Mouse (Mus musculus) embryonic facial prominence, embryonic 14.5 days (tissue): ENCODE data around the gene Gm44596. TPM values are rescaled to one million over a fixed set of nuclear protein-coding genes. Genes with fewer than 3 reads are reported as not detected.
A peak's percentile ranks its signal among the peaks of the same experiment; 100 is the strongest.

Source experiments
- ATAC-seq: fragments of 200-750 bp; cut with Nextera tagmentation; 2 replicates; pipeline ENCODE4 v1.8.0; 2017; ENCODE audit warnings: low read depth, moderate number of reproducible peaks, moderate TSS enrichment
- DNase-seq: peaks from one replicate; pipeline ENCODE4 v3.0.0-alpha.2; 2015; ENCODE audit warnings: low spot score
- H3K27ac ChIP-seq: fragments of 300-500 bp; sonication (generic); replicated peaks from 2 replicates; pipeline ENCODE4 v1.5.1; 2014; ENCODE audit warnings: low read depth, mild to moderate bottlenecking, low read length, moderate library complexity
- H3K27me3 ChIP-seq: fragments of 300-500 bp; sonication (generic); replicated peaks from 2 replicates; pipeline ENCODE4 v1.6.1; 2014; ENCODE audit warnings: low read length; ENCODE audit not compliant: control insufficient read depth, insufficient read depth
- H3K36me3 ChIP-seq: fragments of 300-500 bp; sonication (generic); 2 replicates; pipeline ENCODE4 v1.6.1; 2014; ENCODE audit warnings: low read length, mixed read lengths; ENCODE audit not compliant: control insufficient read depth, insufficient read depth
- H3K4me1 ChIP-seq: fragments of 300-500 bp; sonication (generic); 2 replicates; pipeline ENCODE4 v1.6.1; 2014; ENCODE audit warnings: antibody characterized with exemption, low read length; ENCODE audit not compliant: control insufficient read depth, insufficient read depth
- H3K4me2 ChIP-seq: fragments of 300-500 bp; sonication (generic); 2 replicates; pipeline ENCODE4 v1.6.1; 2014; ENCODE audit warnings: low read depth, mild to moderate bottlenecking, low read length, moderate library complexity, mixed read lengths
- H3K4me3 ChIP-seq: fragments of 300-500 bp; sonication (generic); 2 replicates; pipeline ENCODE4 v1.5.1; 2014; ENCODE audit warnings: low read depth, mild to moderate bottlenecking, low read length
- H3K9ac ChIP-seq: fragments of 300-500 bp; sonication (generic); 2 replicates; pipeline ENCODE4 v1.6.1; 2014; ENCODE audit warnings: low read depth, mild to moderate bottlenecking, low read length, moderate library complexity, mixed read lengths
- H3K9me3 ChIP-seq: fragments of 300-500 bp; sonication (generic); 2 replicates; pipeline ENCODE4 v1.6.1; 2016; ENCODE audit warnings: low read length; ENCODE audit not compliant: control insufficient read depth
- WGBS: fragments of 180-500 bp; shearing (Covaris S2); extraction: QIAGEN DNeasy Blood & Tissue Kit; methylation state at CpG from one replicate; pipeline ENCODE4 v1.1.7; 2014; 5-methylcytosine and 5-hydroxymethylcytosine counted together
- polyA plus RNA-seq: library from polyadenylated mRNA; unstranded; fragments of >200 nt; fragmentation: Nextera tagmentation; extraction: Ambion mirVana; gene quantifications from 2 replicates; pipeline ENCODE4 v1.2.1, GENCODE M21; 2014

Gm44596 gene
- not detected in 2 replicates for polyA plus RNA-seq

- H3K27me3 ChIP-seq = no peaks in the 10 kb centered on the region
- ATAC-seq (peak; percentile 91), DNase-seq (peak; percentile 85)
- H3K9ac ChIP-seq = no peak within 1 kb of the TSS
- H3K4me2 ChIP-seq = no peak within 1 kb of the TSS
- no peak within 1 kb of the TSS for H3K4me3 ChIP-seq
- peak within 1 kb of the TSS; percentile 28 for H3K27ac ChIP-seq
- H3K4me1 ChIP-seq = peaks cover 7% of the 10 kb centered on the region
- H3K36me3 ChIP-seq = peaks cover 48% of the 10 kb centered on the region
- no peaks in the 10 kb centered on the region for H3K9me3 ChIP-seq
- 38% methylated on average over 6 of the region's 6 CpGs for WGBS
These were observed at the start of gene Gm44596, which contains the start of gene Tex52 for GRCm38 (mm10) chr6:128375192-128375591. Gm44596 (plus strand) TSS chr6:128375503. Tex52 (plus strand) TSS chr6:128375456.

- ATAC-seq = peak; percentile 47
- peaks cover 59% of the 10 kb centered on the region for H3K36me3 ChIP-seq
- no peak overlapping the region for H3K4me3 ChIP-seq
- H3K4me2 ChIP-seq = no peak overlapping the region
- peak; percentile 87 for DNase-seq
- no peaks in the 10 kb centered on the region for H3K27me3 ChIP-seq
- H3K27ac ChIP-seq = no peak overlapping the region
- H3K9ac ChIP-seq = no peak overlapping the region
- H3K4me1 ChIP-seq = 0 out of 2 replicates have a peak, but pooled peaks cover 9% of the 10 kb centered on the region
- WGBS = 17% methylated on average over 12 of the region's 12 CpGs
- peaks cover 16% of the 10 kb centered on the region for H3K9me3 ChIP-seq
These were observed 40.7 kb upstream of the Gm44596 start for GRCm38 (mm10) chr6:128334397-128335124.

DNA sequence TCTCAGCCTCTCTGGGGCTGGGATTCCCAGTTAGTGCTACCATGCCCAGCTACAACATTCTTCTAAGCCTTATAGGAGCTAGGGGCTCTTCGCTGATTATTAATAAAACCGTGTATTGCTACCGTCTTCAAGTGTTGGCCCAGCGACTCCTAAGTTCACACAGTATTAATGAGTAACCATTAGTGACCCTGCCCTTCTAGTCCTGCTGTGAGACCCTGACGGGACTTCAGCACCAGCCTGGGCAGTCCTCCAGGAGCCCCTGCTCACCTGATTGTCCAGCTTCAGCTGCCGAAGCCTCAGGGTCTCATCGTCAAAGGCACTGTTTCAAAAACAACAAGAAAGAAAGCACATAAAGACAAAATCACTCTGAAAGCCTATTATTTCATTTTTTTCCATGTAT lies 37.8 kb upstream of the Gm44596 start:
- Histone ChIP-seq H3K4me1 (0 out of 2 replicates have a peak, but pooled peaks cover 9% of the 10 kb centered on the region), H3K4me3 (no peak overlapping the region), H3K9ac (no peak overlapping the region), H3K4me2 (no peak overlapping the region), H3K36me3 (peaks cover 42% of the 10 kb centered on the region), H3K27me3 (no peaks in the 10 kb centered on the region), H3K9me3 (no peaks in the 10 kb centered on the region), H3K27ac (no peak overlapping the region)
- no peak for ATAC-seq
- no peak for DNase-seq
- WGBS = 85% methylated on average over 7 of the region's 7 CpGs

DNA sequence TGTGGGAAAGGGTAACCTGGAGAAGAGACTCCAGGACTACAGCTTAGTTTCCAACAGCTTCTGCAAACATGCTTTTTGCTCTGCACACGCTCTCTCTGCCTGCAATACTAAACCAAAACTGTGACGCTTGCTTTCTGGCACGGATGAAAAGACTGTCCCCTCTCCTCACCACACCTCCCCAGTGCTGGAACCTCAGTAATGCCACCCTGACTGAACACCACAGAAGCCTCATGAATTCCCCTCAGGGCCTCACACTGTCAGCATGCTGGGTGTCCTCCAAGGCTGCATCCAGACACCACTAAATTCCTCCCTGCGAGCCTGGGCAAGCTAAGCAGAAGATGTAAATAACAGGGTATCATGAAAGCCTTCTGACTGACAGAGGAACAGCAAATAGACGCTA lies 36.4 kb upstream of the Gm44596 start:
- H3K4me2 ChIP-seq = no peak overlapping the region
- peaks cover 37% of the 10 kb centered on the region for H3K36me3 ChIP-seq
- H3K4me3 ChIP-seq = no peak overlapping the region
- H3K27me3 ChIP-seq = no peaks in the 10 kb centered on the region
- H3K4me1 ChIP-seq = 0 out of 2 replicates have a peak, but pooled peaks cover 9% of the 10 kb centered on the region
- WGBS = 30% methylated on average over 5 of the region's 5 CpGs
- ATAC-seq (peak; percentile 86), DNase-seq (peak; percentile 90)
- no peaks in the 10 kb centered on the region for H3K9me3 ChIP-seq
- peak overlapping the region; percentile 35 for H3K27ac ChIP-seq
- H3K9ac ChIP-seq = no peak overlapping the region

DNA sequence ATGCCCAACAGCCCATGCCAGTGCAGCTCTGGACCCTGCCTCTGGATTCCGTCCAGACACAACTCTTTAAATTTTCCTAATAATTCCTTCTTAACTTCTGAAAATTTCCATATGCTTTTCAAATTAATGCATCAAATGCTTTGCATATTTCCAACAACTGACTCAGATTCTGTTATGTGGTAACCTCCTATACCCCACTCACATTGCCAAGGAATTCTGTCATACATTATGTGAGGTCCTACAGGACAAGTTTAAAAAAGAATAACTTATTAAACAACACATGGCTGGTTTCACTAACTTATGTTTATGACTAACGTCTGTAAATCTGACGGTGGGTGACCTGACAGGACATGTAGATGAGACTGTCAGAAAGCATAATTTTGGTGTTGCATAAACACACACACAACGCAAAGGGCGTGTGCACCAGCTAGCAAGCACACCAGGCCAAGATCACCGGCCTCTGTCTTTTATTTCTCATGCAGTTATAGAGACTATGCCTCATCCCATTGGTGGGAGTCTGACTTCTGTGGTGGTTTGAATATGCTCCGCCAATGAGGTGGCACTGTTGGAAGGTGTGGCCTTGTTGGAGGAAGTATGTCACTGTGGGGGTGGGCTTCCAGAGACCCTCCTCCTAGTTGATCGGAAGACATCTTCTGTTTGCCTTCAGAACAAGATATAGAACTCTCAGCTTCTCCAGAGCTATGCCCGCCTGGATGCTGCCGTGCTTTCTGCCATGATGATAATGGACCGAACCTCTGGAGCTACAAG lies 33.2 kb upstream of the Gm44596 start:
- peaks cover 12% of the 10 kb centered on the region; the same call in 1 of the 2 replicates for H3K4me1 ChIP-seq
- H3K9ac ChIP-seq = no peak overlapping the region
- H3K27me3 ChIP-seq = no peaks in the 10 kb centered on the region
- H3K36me3 ChIP-seq = peaks cover 21% of the 10 kb centered on the region
- DNase-seq (no peak), ATAC-seq (no peak)
- H3K27ac ChIP-seq = no peak overlapping the region
- 85% methylated on average over 11 of the region's 11 CpGs for WGBS
- no peak overlapping the region for H3K4me2 ChIP-seq
- no peak overlapping the region for H3K4me3 ChIP-seq
- H3K9me3 ChIP-seq = no peaks in the 10 kb centered on the region

GRCm38 (mm10) chr6:128345623-128346022 lies 29.7 kb upstream of the Gm44596 start:
- Histone ChIP-seq H3K9me3 (no peaks in the 10 kb centered on the region), H3K4me1 (peaks cover 11% of the 10 kb centered on the region; the same call in 1 of the 2 replicates), H3K4me2 (no peak overlapping the region), H3K27ac (no peak overlapping the region), H3K27me3 (no peaks in the 10 kb centered on the region), H3K36me3 (peaks cover 19% of the 10 kb centered on the region), H3K4me3 (no peak overlapping the region), H3K9ac (no peak overlapping the region)
- DNase-seq = peak; percentile 39
- ATAC-seq = no peak
- 84% methylated on average over 10 of the region's 10 CpGs for WGBS

DNA sequence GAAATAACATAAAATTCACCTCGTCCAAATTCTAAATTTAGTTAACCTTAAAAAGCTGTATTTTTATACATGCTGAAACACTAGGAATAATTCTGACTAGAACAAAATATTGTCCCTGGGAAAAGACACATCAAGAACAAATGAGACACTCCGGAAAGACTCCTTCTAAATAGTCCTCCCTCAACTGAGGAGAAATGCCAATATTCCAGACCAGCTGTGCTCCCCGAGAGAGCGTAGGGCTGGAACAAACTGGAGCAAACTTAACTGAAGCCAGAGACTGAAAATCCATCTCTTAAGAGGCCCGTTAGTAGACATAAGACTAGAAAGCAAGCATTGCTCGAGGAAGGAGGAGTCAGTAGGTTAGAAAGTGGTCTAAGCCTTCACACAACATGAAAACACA lies 28.5 kb upstream of the Gm44596 start:
- Histone ChIP-seq H3K4me2 (no peak overlapping the region), H3K27me3 (no peaks in the 10 kb centered on the region), H3K9ac (no peak overlapping the region), H3K9me3 (no peaks in the 10 kb centered on the region), H3K4me3 (no peak overlapping the region), H3K36me3 (peaks cover 22% of the 10 kb centered on the region), H3K27ac (peak overlapping the region; percentile 25), H3K4me1 (peaks cover 11% of the 10 kb centered on the region; the same call in 1 of the 2 replicates)
- WGBS = 75% methylated on average over 6 of the region's 6 CpGs
- ATAC-seq (no peak), DNase-seq (no peak)

- Histone ChIP-seq H3K27me3 (no peaks in the 10 kb centered on the region), H3K4me3 (no peak overlapping the region), H3K4me1 (peaks cover 22% of the 10 kb centered on the region; the same call in 1 of the 2 replicates), H3K27ac (peak overlapping the region; percentile 67), H3K9me3 (no peaks in the 10 kb centered on the region), H3K36me3 (peaks cover 10% of the 10 kb centered on the region), H3K4me2 (no peak overlapping the region), H3K9ac (no peak overlapping the region)
- ATAC-seq (peak; percentile 45; the same call in 1 of the 2 replicates), DNase-seq (peak; percentile 64)
- WGBS = 24% methylated on average over 7 of the region's 7 CpGs
These were observed 25.6 kb upstream of the Gm44596 start for GRCm38 (mm10) chr6:128349711-128350110.
